Mouse (Mus musculus): ENCODE results near the gene Nlgn3.
"Not testable (repeated sequence)": the region's sequence is repeated elsewhere in the genome, so short reads cannot be mapped to it uniquely, and the experiment has no call there.

Gene Nlgn3

DNA sequence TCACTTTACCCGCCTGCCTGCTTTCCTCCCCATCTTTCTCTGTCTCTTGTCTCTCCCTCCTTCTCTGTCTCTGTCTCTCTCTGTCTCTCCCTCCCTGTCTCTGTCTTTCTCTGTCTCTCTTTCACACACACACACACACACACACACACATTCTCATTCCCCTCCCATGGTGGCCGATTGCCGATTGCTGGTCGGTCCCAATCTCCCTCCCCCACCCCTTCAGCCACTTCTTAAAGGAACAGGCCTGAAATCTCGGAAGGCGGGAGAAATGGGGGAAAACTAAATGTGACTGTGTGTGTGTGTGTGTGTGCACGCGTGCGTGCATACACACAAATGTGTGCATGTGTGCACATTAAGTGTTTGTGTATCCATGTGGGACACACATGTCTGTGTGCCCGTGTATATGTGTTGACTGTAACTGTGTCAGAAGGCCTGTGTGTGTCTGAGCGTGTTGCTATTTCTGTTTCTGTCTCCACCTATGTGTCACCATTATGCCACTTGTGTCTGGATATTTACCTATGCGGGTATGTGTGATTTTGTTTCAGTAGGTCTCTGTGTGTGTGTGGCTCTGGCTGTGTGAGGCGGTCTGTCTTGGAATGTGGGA lies 1.6 kb downstream of the Nlgn3 start:
- no peak for DNase-seq (ENCODE audit: low spot score in 2 of 2)

- no peak for DNase-seq (ENCODE audit: low spot score in 2 of 2)
Observed at GRCm38 (mm10) chrX:101301654-101302053, 2.7 kb downstream of the Nlgn3 start.

DNA sequence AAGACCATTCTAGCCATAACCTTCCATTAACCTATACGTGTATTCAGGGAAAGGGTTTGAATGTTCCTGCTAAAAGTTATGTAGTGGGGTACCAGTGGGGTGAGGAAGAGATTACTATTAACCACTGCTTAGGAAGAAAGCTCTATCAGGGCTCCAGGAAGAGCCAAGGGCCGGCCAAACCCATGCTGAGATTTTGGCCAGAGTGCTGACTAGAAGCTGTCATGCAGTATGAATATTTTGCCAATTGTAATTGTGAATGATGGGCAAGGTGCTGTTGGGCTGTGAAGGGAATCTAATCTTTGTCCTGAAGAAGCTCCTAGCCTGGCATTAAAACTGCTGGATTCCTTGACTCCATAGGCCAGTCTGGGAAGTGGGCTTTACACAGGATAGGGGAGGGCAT lies 5.7 kb downstream of the Nlgn3 start:
- no peak for DNase-seq (ENCODE audit: low spot score in 2 of 2)

- DNase-seq (ENCODE audit: low spot score in 2 of 2) = no peak
Observed at GRCm38 (mm10) chrX:101309299-101309698, 10.3 kb downstream of the Nlgn3 start.

GRCm38 (mm10) chrX:101313625-101314359 lies 14.8 kb downstream of the Nlgn3 start:
- no peak for DNase-seq (ENCODE audit: low spot score in 2 of 2)

- no peak for DNase-seq (ENCODE audit: low spot score in 2 of 2)
Observed at GRCm38 (mm10) chrX:101319775-101320174, 20.8 kb downstream of the Nlgn3 start.

GRCm38 (mm10) chrX:101325989-101326899 lies 27.3 kb downstream of the Nlgn3 start:
- no peak for DNase-seq (ENCODE audit: low spot score in 2 of 2)

DNA sequence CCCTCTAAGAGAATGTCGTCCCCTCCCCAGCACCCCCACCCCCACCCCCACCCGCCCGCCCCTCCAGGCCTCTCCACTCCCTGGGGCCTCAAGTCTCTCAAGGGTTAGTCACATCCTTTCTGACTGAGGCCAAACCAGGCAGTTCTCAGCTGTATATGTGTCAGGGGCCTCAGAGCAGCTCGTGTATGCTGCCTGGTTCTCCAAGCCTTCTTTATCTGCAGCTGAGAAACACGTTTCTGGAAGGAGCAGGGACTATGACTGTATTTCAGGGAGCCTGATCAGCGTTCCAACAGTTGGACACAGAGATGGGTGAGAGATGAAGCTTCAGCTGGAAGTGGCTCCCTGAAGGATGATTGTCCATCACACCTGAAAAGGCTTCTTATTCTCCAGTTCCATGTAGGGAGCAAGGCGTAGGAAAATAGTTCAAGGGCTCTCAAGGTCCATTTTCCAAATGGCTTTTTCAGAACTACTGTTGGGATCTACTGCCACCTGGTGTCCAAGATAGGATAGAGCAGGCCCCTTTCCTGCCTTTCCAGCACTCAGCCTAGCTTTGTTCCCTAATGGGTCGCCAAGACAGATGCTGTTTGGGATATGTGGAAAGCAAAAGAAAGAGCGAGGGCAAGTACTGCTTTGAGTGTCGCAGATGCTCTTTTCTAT lies 30.5 kb downstream of the Nlgn3 start:
- peak; percentile 16 to 59 for DNase-seq (ENCODE audit: low spot score in 2 of 2)

GRCm38 (mm10) chrX:101332031-101332374 lies 33.0 kb downstream of the Nlgn3 start:
- DNase-seq (ENCODE audit: low spot score in 2 of 2) = no peak

- DNase-seq (ENCODE audit: low spot score in 2 of 2) = peak; percentile 92 to 96
Observed at GRCm38 (mm10) chrX:101332375-101333211, 33.6 kb downstream of the Nlgn3 start.

DNA sequence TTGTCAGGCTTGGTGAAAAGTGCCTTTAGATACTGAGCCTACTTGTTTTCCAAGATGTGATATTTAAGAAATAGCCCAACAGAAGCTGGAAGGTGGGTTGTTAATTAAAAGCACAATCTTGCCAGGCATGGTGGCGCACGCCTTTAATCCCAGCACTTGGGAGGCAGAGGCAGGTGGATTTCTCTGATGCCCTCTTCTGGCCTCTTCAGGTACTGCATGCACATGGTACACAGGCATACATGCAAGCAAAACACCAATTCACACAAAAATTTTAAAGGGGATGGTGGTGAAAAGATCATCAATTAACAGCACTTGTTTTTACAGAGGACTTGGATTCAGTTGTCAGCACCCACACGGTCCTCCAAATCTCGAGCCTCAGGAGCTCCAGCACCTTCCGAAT lies 35.6 kb downstream of the Nlgn3 start:
- no peak for DNase-seq (ENCODE audit: low spot score in 2 of 2)

DNA sequence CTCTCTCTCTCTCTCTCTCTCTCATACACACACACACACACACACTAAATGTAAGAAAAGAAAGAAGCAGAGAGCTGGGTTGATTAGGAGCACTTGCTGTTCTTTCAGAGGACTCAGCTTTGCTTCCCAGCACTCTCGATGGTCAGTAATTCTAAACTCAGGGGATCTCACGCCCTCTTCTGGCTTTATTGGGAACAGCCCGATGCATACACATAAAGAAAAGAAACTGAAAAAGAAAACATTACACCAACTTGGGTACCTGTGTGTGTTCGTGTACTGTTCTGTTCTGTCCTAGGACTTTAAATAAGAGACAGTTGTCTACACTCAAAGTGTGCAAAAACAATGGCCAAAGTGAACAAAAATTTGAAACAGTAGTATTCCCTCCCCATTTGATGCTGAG lies 39.7 kb downstream of the Nlgn3 start:
- DNase-seq (ENCODE audit: low spot score in 2 of 2) = no peak

DNA sequence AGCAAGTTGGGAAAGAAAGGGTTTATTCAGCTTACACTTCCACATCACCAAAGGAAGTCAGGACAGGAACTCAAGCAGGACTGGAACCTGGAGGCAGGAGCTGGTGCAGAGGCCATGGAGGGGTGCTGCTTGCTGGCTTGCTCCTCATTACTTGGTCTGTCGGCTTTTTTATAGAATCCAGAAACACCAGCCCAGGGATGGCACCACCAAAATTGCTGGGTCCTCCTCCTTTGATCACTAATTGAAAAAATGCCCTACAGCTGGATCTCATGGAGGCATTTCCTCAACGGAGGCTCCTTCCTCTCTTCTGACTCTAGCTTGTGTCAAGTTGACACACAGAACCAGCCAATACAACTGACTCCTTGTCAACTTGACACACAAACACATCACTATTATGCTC lies 43.9 kb downstream of the Nlgn3 start:
- DNase-seq (ENCODE audit: low spot score in 2 of 2) = not testable (repeated sequence)

DNA sequence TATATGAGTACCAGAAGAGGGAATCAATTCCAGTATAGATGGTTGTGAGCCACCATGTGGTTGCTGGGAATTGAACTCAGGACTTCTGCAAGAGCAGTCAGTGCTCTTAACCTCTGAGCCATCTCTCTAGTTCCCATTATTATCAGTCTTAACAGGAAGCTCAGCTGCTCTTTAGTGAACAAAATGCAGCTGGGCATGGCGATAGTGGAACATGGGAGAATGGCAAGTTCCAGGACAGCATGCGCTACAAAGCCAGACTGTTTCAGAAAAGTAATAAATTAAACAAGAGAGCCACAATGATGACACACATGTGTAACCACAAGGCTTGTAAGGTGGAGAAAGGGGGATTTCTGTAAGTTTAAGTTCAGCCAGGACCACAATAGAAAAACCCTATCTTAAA lies 46.5 kb downstream of the Nlgn3 start:
- DNase-seq (ENCODE audit: low spot score in 2 of 2) = no peak

DNA sequence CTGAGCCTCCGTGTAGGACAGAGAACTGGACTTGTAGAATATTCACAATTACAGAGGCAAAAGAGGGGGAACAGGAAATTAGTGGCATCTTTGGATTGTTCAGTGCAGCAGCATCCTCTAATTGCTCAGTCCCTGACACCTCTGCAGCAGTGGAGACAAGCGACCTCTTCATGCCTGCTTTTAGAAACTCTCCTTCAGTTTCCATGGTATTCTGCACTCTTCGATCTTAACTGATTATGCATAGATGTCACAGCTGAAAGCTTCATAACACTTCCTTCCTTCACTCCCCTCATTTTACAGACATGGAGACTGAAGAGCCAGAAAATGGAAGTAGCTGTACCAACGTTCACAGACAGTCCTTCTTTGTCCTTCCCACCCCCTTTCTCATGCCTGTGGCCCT lies 47.5 kb downstream of the Nlgn3 start:
- no peak for DNase-seq (ENCODE audit: low spot score in 2 of 2)

DNA sequence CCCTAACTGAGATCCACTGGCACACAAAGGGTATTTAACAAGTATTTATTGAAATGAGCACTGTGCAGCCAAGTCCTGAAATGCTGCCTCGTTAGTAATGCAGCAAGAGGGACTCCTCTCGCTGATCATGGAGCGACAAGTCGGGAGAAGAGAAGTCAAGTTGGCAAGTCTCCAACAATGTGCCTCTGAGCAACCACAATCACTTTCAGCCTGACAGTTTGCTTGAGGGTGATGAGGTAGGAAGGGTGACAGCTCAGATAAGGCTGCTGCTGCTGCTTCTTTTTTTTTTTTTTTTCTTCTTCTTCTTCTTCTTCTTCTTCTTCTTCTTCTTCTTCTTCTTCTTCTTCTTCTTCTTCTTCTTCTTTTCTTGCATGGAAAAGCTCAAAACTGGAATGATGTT lies 52.2 kb downstream of the Nlgn3 start:
- DNase-seq (ENCODE audit: low spot score in 2 of 2) = no peak

- DNase-seq (ENCODE audit: low spot score in 2 of 2) = not testable (repeated sequence)
Observed at GRCm38 (mm10) chrX:101358902-101359301, 59.9 kb downstream of the Nlgn3 start.

DNA sequence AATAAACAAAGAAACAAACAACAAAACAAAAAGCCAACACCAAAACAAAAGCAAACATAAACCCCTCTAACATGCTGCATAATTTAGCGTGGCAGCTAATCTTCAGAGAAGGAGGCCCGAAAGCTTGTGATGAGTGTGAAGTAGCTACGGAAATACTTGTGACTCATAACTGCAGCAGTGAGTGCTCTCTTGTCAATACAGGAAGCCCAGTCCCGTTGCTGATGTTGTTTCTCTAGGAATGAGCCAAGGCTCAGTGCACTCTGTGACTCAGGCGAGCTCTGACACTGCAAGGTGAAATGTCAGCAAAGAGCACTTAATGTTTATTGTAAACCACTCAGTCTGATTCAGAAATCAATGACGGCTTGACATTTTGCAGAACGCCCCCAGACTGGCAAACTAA lies 70.0 kb downstream of the Nlgn3 start:
- DNase-seq (ENCODE audit: low spot score in 2 of 2) = no peak

GRCm38 (mm10) chrX:101370573-101370972 lies 71.6 kb downstream of the Nlgn3 start:
- no peak for DNase-seq (ENCODE audit: low spot score in 2 of 2)

DNA sequence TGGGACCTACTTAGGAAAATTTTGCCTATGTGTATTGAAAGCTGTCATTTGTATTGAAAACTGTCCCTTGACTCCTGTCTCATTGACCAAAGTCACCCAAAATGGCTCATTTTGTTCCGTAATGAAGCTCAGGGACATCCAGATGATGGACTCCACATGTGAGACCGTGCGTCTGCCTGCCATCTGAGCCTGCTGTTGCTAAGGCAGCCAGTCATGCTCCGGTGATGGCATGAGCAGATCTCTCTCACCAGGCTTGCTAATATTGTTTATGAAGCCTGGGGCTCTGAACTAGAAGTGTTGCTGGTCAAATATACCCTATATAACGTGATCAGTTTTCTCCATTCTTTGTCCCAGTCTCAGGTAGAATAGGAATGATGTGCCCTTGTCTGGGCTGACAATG lies 74.0 kb downstream of the Nlgn3 start:
- no peak for DNase-seq (ENCODE audit: low spot score in 2 of 2)

Measured in heart, adult 9 months (tissue).